Mouse (Mus musculus) olfactory bulb, adult 2 months (tissue): ENCODE data around the gene Cygb.

Experiments used
- CTCF ChIP-seq: fragments of 200-500 bp; IDR thresholded peaks from 2 replicates; pipeline ENCODE4 v1.5.1; 2012; ENCODE audit warnings: low read depth, mild to moderate bottlenecking, low read length, moderate library complexity; ENCODE audit not compliant: insufficient read depth
- POLR2A ChIP-seq: fragments of 200-500 bp; IDR thresholded peaks from 2 replicates; pipeline ENCODE4 v1.6.1; 2012; ENCODE audit warnings: mild to moderate bottlenecking, low read depth, low read length, moderate library complexity; ENCODE audit not compliant: insufficient read depth

- TF ChIP-seq POLR2A (no peak), CTCF (no peak)
Observed at GRCm38 (mm10) chr11:116650811-116651210, 3.3 kb downstream of the Cygb start.
